Mouse (Mus musculus) megakaryocyte, embryonic 14.5 days (primary cell): ENCODE measurements around the gene Cd93. TPM values are rescaled to one million over a fixed set of nuclear protein-coding genes. Genes with fewer than 3 reads are reported as not detected.

Experiments
- H3K27me3 ChIP-seq: replicated peaks from 2 replicates; pipeline ENCODE3; 2012; ENCODE audit warnings: inconsistent platforms
- H3K36me3 ChIP-seq: replicated peaks from 2 replicates; pipeline ENCODE3; 2012; ENCODE audit warnings: low read length, inconsistent platforms, mixed read lengths
- H3K4me1 ChIP-seq: 2 replicates; pipeline ENCODE4 v1.6.1; 2012; ENCODE audit warnings: inconsistent platforms
- H3K4me3 ChIP-seq: replicated peaks from 2 replicates; pipeline ENCODE3; 2012; ENCODE audit warnings: moderate library complexity, mild to moderate bottlenecking, inconsistent platforms
- H3K9me3 ChIP-seq: 2 replicates; pipeline ENCODE4 v1.6.1; 2012; ENCODE audit warnings: inconsistent platforms
- FLI1 ChIP-seq: IDR thresholded peaks from 2 replicates; pipeline ENCODE4 v1.6.1; 2012; ENCODE audit warnings: low read length, inconsistent platforms, mixed read lengths
- GATA1 ChIP-seq: IDR thresholded peaks from 3 replicates; pipeline ENCODE4 v1.6.1; 2012; ENCODE audit warnings: mixed read lengths, low read length, inconsistent platforms, borderline replicate concordance
- polyA plus RNA-seq: library from polyadenylated mRNA; stranded (reverse); fragments of >175 nt; gene quantifications from 2 replicates; pipeline ENCODE4 v1.2.3, GENCODE M21; 2012; ENCODE audit warnings: low replicate concordance; ENCODE audit not compliant: insufficient read depth

The Cd93 gene
- polyA plus RNA-seq, 1 experiment: 1.2 TPM

- TF ChIP-seq GATA1: no peak
- no peak for TF ChIP-seq FLI1
- 0 out of 2 replicates have a peak, but pooled peaks cover 3% of the 10 kb centered on the region for H3K9me3 ChIP-seq
- H3K4me3 ChIP-seq: no peak overlapping the region
- peaks cover 37% of the 10 kb centered on the region for H3K4me1 ChIP-seq
- H3K36me3 ChIP-seq: no peaks in the 10 kb centered on the region
- no peaks in the 10 kb centered on the region for H3K27me3 ChIP-seq
These were observed 32.6 kb upstream of the Cd93 start for GRCm38 (mm10) chr2:148475879-148476495.

GRCm38 (mm10) chr2:148469341-148470238, 26.2 kb upstream of the Cd93 start:
- Histone ChIP-seq H3K4me1 (peaks cover 27% of the 10 kb centered on the region), H3K9me3 (0 out of 2 replicates have a peak, but pooled peaks cover 3% of the 10 kb centered on the region), H3K27me3 (no peaks in the 10 kb centered on the region), H3K4me3 (no peak overlapping the region), H3K36me3 (no peaks in the 10 kb centered on the region)
- TF ChIP-seq GATA1 (no peak), FLI1 (no peak)

- no peak for TF ChIP-seq GATA1
- TF ChIP-seq FLI1: no peak
- Histone ChIP-seq H3K9me3 (0 out of 2 replicates have a peak, but pooled peaks cover 3% of the 10 kb centered on the region), H3K27me3 (no peaks in the 10 kb centered on the region), H3K36me3 (no peaks in the 10 kb centered on the region), H3K4me3 (no peak overlapping the region), H3K4me1 (peaks cover 27% of the 10 kb centered on the region)
These were observed 24.6 kb upstream of the Cd93 start for GRCm38 (mm10) chr2:148467921-148468440.

- Histone ChIP-seq H3K4me3 (no peak overlapping the region), H3K4me1 (no peaks in the 10 kb centered on the region; the same call in 1 of the 2 replicates), H3K27me3 (peaks cover 12% of the 10 kb centered on the region), H3K36me3 (no peaks in the 10 kb centered on the region), H3K9me3 (peaks cover 8% of the 10 kb centered on the region; the same call in 1 of the 2 replicates)
- no peak for TF ChIP-seq FLI1
- no peak for TF ChIP-seq GATA1
These were observed 12.0 kb upstream of the Cd93 start for GRCm38 (mm10) chr2:148455341-148455740.

GRCm38 (mm10) chr2:148454014-148454542, 10.7 kb upstream of the Cd93 start:
- no peak overlapping the region for H3K4me3 ChIP-seq
- H3K27me3 ChIP-seq: peaks cover 8% of the 10 kb centered on the region
- no peaks in the 10 kb centered on the region; the same call in 1 of the 2 replicates for H3K4me1 ChIP-seq
- H3K9me3 ChIP-seq: no peaks in the 10 kb centered on the region
- TF ChIP-seq FLI1 (no peak), GATA1 (no peak)
- no peaks in the 10 kb centered on the region for H3K36me3 ChIP-seq

GRCm38 (mm10) chr2:148453061-148453460, 9.7 kb upstream of the Cd93 start:
- no peaks in the 10 kb centered on the region for H3K9me3 ChIP-seq
- H3K4me3 ChIP-seq: no peak overlapping the region
- TF ChIP-seq GATA1 (no peak), FLI1 (no peak)
- peaks cover 6% of the 10 kb centered on the region for H3K27me3 ChIP-seq
- no peaks in the 10 kb centered on the region for H3K36me3 ChIP-seq
- no peaks in the 10 kb centered on the region; the same call in 1 of the 2 replicates for H3K4me1 ChIP-seq

- no peaks in the 10 kb centered on the region for H3K9me3 ChIP-seq
- TF ChIP-seq GATA1: no peak
- TF ChIP-seq FLI1: no peak
- peaks cover 7% of the 10 kb centered on the region for H3K27me3 ChIP-seq
- no peak overlapping the region for H3K4me3 ChIP-seq
- H3K36me3 ChIP-seq: no peaks in the 10 kb centered on the region
- H3K4me1 ChIP-seq: no peaks in the 10 kb centered on the region; the same call in 1 of the 2 replicates
These were observed 8.1 kb upstream of the Cd93 start for GRCm38 (mm10) chr2:148451498-148451897.

- TF ChIP-seq FLI1 (no peak), GATA1 (no peak)
- H3K36me3 ChIP-seq: no peaks in the 10 kb centered on the region
- H3K4me3 ChIP-seq: no peak overlapping the region
- H3K27me3 ChIP-seq: peaks cover 6% of the 10 kb centered on the region
- H3K4me1 ChIP-seq: peaks cover 3% of the 10 kb centered on the region; the same call in 1 of the 2 replicates
- no peaks in the 10 kb centered on the region for H3K9me3 ChIP-seq
These were observed 7.3 kb upstream of the Cd93 start for GRCm38 (mm10) chr2:148450616-148451015.

GRCm38 (mm10) chr2:148449659-148450058, 6.3 kb upstream of the Cd93 start:
- TF ChIP-seq GATA1 (no peak), FLI1 (no peak)
- H3K36me3 ChIP-seq: no peaks in the 10 kb centered on the region
- peaks cover 6% of the 10 kb centered on the region for H3K27me3 ChIP-seq
- H3K4me1 ChIP-seq: peaks cover 8% of the 10 kb centered on the region
- H3K9me3 ChIP-seq: no peaks in the 10 kb centered on the region
- H3K4me3 ChIP-seq: no peak overlapping the region

GRCm38 (mm10) chr2:148446446-148446845, 3.1 kb upstream of the Cd93 start:
- Histone ChIP-seq H3K36me3 (peaks cover under 1% of the 10 kb centered on the region), H3K9me3 (no peaks in the 10 kb centered on the region), H3K27me3 (peaks cover 2% of the 10 kb centered on the region), H3K4me1 (peaks cover 40% of the 10 kb centered on the region), H3K4me3 (no peak overlapping the region)
- no peak for TF ChIP-seq GATA1
- TF ChIP-seq FLI1: no peak
